Mouse (Mus musculus): ENCODE results near the gene Klk1b1.

DNA sequence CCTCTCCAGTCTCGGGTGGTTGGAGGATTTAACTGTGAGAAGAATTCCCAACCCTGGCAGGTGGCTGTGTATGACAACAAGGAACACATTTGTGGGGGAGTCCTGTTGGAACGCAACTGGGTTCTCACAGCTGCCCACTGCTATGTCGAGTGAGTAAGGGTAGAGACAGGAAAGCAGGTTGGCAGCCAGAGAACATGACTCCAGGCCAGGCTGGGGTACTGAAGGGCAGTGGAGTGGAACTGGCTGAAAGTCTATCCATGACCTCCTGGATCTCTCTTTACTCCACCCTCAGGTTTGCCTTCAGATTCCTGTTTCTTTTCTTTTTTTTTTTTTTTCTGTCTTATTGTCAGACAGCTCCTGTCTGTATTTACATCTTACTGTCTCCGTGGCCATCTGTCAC lies 13.8 kb upstream of the Klk1b1 start:
- TF ChIP-seq CTCF (IDR thresholded peaks at IDR 0.05; ENCODE audit: borderline replicate concordance, control insufficient read depth, extremely low read depth, insufficient read depth, low read length, poor library complexity), result no peak
- TF ChIP-seq POLR2A (IDR thresholded peaks at IDR 0.05; ENCODE audit: control insufficient read depth, extremely low read depth, insufficient read depth, low read length, poor library complexity), result no peak

Data from thymus, adult 2 months (tissue).